Mouse (Mus musculus) frontal cortex, postnatal 14 days (tissue): ENCODE results near the gene 2900011O08Rik.

Experiments
- DNase-seq, 2 experiments: peaks; one replicate each; pipeline ENCODE4 v3.0.0; 2022; ENCODE audit warnings: low spot score in 2 of 2

2900011O08Rik gene

GRCm38 (mm10) chr16:14004170-14004569 lies 17.8 kb downstream of the 2900011O08Rik start:
- no peak for DNase-seq

- DNase-seq, result no peak
Measured at GRCm38 (mm10) chr16:14004726-14005125, 18.3 kb downstream of the 2900011O08Rik start.

- no peak for DNase-seq
Measured at GRCm38 (mm10) chr16:14005266-14005665, 18.9 kb downstream of the 2900011O08Rik start.

GRCm38 (mm10) chr16:14008081-14008480 lies 21.7 kb downstream of the 2900011O08Rik start:
- no peak for DNase-seq

- no peak for DNase-seq
Measured at GRCm38 (mm10) chr16:14008708-14009107, 22.3 kb downstream of the 2900011O08Rik start.

GRCm38 (mm10) chr16:14009966-14010365 lies 23.6 kb downstream of the 2900011O08Rik start:
- DNase-seq, result no peak

- no peak for DNase-seq
Measured at GRCm38 (mm10) chr16:14017306-14017705, 30.9 kb downstream of the 2900011O08Rik start.

- no peak for DNase-seq
Measured at GRCm38 (mm10) chr16:14021166-14021822, 34.9 kb downstream of the 2900011O08Rik start.

- no peak for DNase-seq
Measured at GRCm38 (mm10) chr16:14025091-14025990, 38.9 kb downstream of the 2900011O08Rik start.

- DNase-seq, result no peak
Measured at GRCm38 (mm10) chr16:14029072-14029471, 42.7 kb downstream of the 2900011O08Rik start.

GRCm38 (mm10) chr16:14029851-14030250 lies 43.4 kb downstream of the 2900011O08Rik start:
- no peak for DNase-seq

- no peak for DNase-seq
Measured at GRCm38 (mm10) chr16:14030650-14031049, 44.2 kb downstream of the 2900011O08Rik start.

- DNase-seq, result no peak
Measured at GRCm38 (mm10) chr16:14033076-14033475, 46.7 kb downstream of the 2900011O08Rik start.

GRCm38 (mm10) chr16:14042421-14042820 lies 56.0 kb downstream of the 2900011O08Rik start:
- DNase-seq, result no peak

GRCm38 (mm10) chr16:14044695-14045094 lies 58.3 kb downstream of the 2900011O08Rik start:
- DNase-seq, result no peak

GRCm38 (mm10) chr16:14046224-14046756 lies 59.9 kb downstream of the 2900011O08Rik start:
- no peak for DNase-seq

- no peak for DNase-seq
Measured at GRCm38 (mm10) chr16:14052221-14052620, 65.8 kb downstream of the 2900011O08Rik start.

- DNase-seq, result no peak
Measured at GRCm38 (mm10) chr16:14053116-14053515, 66.7 kb downstream of the 2900011O08Rik start.

GRCm38 (mm10) chr16:14055271-14055670 lies 68.9 kb downstream of the 2900011O08Rik start:
- no peak for DNase-seq

GRCm38 (mm10) chr16:14056734-14057133 lies 70.3 kb downstream of the 2900011O08Rik start:
- no peak for DNase-seq

GRCm38 (mm10) chr16:14058541-14058940 lies 72.1 kb downstream of the 2900011O08Rik start:
- DNase-seq, result no peak

GRCm38 (mm10) chr16:14059118-14059854 lies 72.9 kb downstream of the 2900011O08Rik start:
- DNase-seq, result no peak
